Mouse (Mus musculus) forebrain, embryonic 15.5 days (tissue): ENCODE results near the gene Vat1l. TPM values are rescaled to one million over a fixed set of nuclear protein-coding genes. Genes with fewer than 3 reads are reported as not detected.

ENCODE experiments used
- ATAC-seq: fragments of 200-750 bp; cut with Nextera tagmentation; replicated peaks from 2 replicates; pipeline ENCODE4 v1.8.0; 2017; ENCODE audit warnings: mild to moderate bottlenecking, moderate TSS enrichment, moderate library complexity
- H3K27ac ChIP-seq: fragments of 300-500 bp; sonication (generic); replicated peaks from 2 replicates; pipeline ENCODE4 v1.5.1; 2015; ENCODE audit warnings: mild to moderate bottlenecking, inconsistent platforms
- H3K27me3 ChIP-seq: fragments of 300-500 bp; sonication (generic); 2 replicates; pipeline ENCODE4 v1.6.1; 2015; ENCODE audit warnings: inconsistent platforms
- H3K36me3 ChIP-seq: fragments of 300-500 bp; sonication (generic); 2 replicates; pipeline ENCODE4 v1.6.1; 2015; ENCODE audit warnings: mild to moderate bottlenecking, inconsistent platforms
- H3K4me1 ChIP-seq: fragments of 300-500 bp; sonication (generic); 2 replicates; pipeline ENCODE4 v1.6.1; 2015; ENCODE audit warnings: inconsistent platforms
- H3K4me2 ChIP-seq: fragments of 300-500 bp; sonication (generic); replicated peaks from 2 replicates; pipeline ENCODE4 v1.6.1; 2015; ENCODE audit warnings: mild to moderate bottlenecking, inconsistent platforms
- H3K4me3 ChIP-seq: fragments of 300-500 bp; sonication (generic); 2 replicates; pipeline ENCODE4 v1.5.1; 2015; ENCODE audit warnings: mild to moderate bottlenecking, inconsistent platforms
- H3K9ac ChIP-seq: fragments of 300-500 bp; sonication (generic); replicated peaks from 2 replicates; pipeline ENCODE4 v1.6.1; 2015; ENCODE audit warnings: mild to moderate bottlenecking, inconsistent platforms
- H3K9me3 ChIP-seq: fragments of 300-500 bp; sonication (generic); 2 replicates; pipeline ENCODE4 v1.6.1; 2016; ENCODE audit warnings: inconsistent platforms
- WGBS: fragments of 180-500 bp; shearing (Covaris S2); methylation state at CpG from one replicate; pipeline ENCODE4 v1.1.7; 2015; ENCODE audit warnings: mixed read lengths; 5-methylcytosine and 5-hydroxymethylcytosine counted together
- polyA plus RNA-seq: library from polyadenylated mRNA; unstranded; fragments of >200 nt; fragmentation: Nextera tagmentation; extraction: Ambion mirVana; gene quantifications from 2 replicates; pipeline ENCODE4 v1.2.1, GENCODE M21; 2015

Gene Vat1l
- polyA plus RNA-seq, 1 experiment from 2014 or later: 33.6 TPM

DNA sequence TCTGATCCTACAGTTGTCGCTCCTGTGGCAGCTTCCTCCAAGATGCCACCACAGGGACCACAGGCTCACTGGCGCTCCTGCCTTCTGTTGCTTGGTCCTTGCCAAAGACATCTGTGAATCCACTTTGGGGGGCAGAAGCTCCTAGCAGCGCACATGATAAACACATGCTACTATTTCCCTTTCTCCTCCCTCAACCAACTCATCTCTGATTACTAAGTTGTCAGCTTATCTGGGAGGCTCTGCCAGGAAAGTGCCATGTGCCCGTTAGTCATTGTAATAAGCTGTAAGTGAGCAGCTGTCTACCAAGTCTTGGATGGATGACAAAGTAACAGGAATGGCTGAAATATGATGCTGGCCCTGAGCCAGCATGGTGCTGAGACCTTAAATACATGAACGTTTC, 100.9 kb downstream of the Vat1l start:
- no peak overlapping the region for H3K4me2 ChIP-seq
- H3K36me3 ChIP-seq: no peaks in the 10 kb centered on the region
- H3K27me3 ChIP-seq: no peaks in the 10 kb centered on the region
- no peaks in the 10 kb centered on the region for H3K9me3 ChIP-seq
- H3K4me3 ChIP-seq: no peak overlapping the region
- ATAC-seq: peak; percentile 80
- H3K4me1 ChIP-seq: peaks cover 8% of the 10 kb centered on the region
- H3K27ac ChIP-seq: peak overlapping the region; percentile 46; the same call in 1 of the 2 replicates
- 45% methylated on average over 5 of the region's 5 CpGs for WGBS
- H3K9ac ChIP-seq: no peak overlapping the region

DNA sequence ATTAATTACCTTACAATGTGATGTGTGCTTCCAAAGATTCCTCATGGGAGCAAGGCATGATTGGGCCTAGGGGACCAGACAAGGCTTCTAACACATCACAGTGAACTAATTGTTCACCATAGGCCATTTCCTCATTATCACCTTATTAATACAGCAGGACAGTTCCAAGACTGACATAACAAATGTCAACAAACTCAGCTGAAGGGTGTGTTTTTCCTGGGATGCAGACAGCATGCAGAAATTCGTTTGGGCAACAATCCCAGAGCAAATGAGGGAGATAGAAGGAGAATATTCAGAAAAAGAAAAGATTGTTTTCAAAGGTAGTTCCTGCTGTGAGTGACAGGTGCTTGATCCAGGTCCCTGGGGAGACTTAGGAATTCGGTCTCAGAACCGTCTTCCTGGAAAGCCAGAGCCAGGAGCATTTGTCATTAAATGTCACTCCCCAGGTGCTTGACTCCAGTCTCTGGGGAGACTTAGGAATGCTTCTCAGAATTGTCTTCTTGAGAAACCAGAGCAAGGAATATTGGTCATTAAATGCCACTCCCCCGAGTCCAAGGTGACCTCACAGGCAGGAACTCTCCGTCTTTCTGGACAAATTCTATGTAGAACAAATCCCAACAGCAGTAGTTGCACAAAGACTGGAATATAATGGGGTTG, 109.4 kb downstream of the Vat1l start:
- Histone ChIP-seq H3K4me3 (no peak overlapping the region), H3K4me1 (peaks cover 13% of the 10 kb centered on the region), H3K9me3 (no peaks in the 10 kb centered on the region), H3K4me2 (no peak overlapping the region), H3K27me3 (no peaks in the 10 kb centered on the region), H3K9ac (no peak overlapping the region), H3K36me3 (no peaks in the 10 kb centered on the region), H3K27ac (0 out of 2 replicates have a peak overlapping the region, but pooled peaks have one; percentile 19)
- 37% methylated on average over 5 of the region's 5 CpGs for WGBS
- ATAC-seq: no peak

DNA sequence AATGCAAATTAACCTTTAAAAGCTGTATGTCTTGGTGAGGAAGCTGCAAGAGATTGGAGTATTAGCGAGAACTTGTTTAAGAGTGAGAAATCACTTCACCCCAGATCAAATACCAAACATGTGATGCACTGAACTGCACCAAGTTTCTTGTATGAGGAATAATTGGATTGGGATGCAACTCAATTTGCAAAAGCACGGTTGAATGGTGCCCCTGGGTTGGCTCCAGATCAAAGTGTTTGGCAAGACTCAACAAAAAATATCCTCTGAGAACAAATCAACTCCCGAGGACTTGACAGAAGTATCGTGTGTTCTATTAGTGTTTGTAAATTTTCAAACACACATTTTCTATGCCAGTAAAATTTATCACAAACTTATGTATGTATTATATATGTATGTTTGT, 112.7 kb downstream of the Vat1l start:
- H3K4me3 ChIP-seq: no peak overlapping the region
- no peak for ATAC-seq
- H3K27me3 ChIP-seq: no peaks in the 10 kb centered on the region
- H3K4me2 ChIP-seq: no peak overlapping the region
- H3K27ac ChIP-seq: no peak overlapping the region
- no peaks in the 10 kb centered on the region for H3K36me3 ChIP-seq
- WGBS: 47% methylated on average over 4 of the region's 4 CpGs
- H3K9me3 ChIP-seq: no peaks in the 10 kb centered on the region
- H3K9ac ChIP-seq: no peak overlapping the region
- H3K4me1 ChIP-seq: peaks cover 13% of the 10 kb centered on the region

DNA sequence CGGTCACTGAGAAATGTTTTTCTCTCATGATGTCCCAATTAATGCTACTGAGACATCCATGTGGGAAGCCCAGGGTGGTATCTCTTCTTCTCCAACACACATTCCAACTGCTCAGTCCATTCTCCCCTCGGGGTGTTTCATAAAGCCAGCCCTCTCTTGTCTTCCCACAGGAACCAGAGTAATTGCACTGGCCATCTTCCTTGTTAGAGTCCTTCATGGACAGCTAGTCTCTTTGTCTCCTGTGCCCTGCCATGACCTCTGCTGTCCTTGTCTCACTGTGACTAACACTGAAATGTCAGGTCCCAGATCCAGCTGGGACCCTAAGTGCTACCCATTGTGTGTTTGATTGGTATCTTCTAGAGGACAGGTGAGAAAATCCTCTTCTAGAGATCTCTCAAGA, 116.7 kb downstream of the Vat1l start:
- no peaks in the 10 kb centered on the region for H3K27me3 ChIP-seq
- no peaks in the 10 kb centered on the region for H3K36me3 ChIP-seq
- no peak overlapping the region for H3K4me2 ChIP-seq
- no peaks in the 10 kb centered on the region for H3K9me3 ChIP-seq
- 80% methylated on average over 2 of the region's 2 CpGs for WGBS
- H3K4me3 ChIP-seq: no peak overlapping the region
- peaks cover 4% of the 10 kb centered on the region; the same call in 1 of the 2 replicates for H3K4me1 ChIP-seq
- no peak overlapping the region for H3K27ac ChIP-seq
- no peak for ATAC-seq
- H3K9ac ChIP-seq: no peak overlapping the region

DNA sequence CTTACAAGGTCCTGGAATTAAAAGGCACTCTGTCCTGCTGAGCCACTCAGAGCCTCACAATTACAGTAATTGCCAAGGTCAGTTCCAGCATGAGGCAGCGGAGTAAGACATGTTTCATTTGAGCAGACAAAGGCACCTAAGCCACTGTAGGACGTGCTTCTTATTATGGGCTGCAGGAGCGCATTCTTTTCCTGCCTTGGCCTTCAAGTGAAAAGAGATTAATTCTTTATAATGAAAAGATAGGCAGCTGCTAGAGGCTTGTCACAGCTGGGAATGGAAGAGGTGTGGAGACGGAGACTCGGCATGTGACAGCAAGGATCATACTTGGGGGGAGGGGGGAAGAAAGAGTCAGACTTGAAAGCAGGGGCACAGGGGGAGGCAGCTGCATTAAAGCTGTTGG, 126.5 kb downstream of the Vat1l start:
- Histone ChIP-seq H3K4me3 (no peak overlapping the region), H3K27me3 (no peaks in the 10 kb centered on the region)
- 10% methylated on average over 5 of the region's 5 CpGs for WGBS

DNA sequence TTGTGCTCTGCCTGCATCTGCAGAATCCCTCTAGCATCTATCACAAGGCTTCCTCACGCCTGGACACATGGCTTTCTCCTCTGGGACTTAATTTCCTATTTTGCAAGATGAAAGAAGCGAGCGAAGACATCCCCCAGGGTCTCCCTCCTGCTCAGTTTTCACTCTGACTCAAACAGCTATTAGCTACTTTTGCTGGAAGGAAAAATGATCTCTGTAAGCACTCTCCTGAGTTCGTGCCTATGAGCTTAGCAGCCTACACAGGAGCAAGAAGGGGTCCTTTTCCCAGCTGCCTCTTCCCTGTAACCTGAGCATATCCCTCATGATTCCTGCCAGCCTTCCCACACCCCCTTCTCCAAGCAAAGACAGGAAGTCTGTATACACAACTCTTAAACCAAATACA, 127.5 kb downstream of the Vat1l start:
- WGBS: 71% methylated on average over 4 of the region's 4 CpGs
- ATAC-seq: no peak
- Histone ChIP-seq H3K27ac (peak overlapping the region; percentile 40; the same call in 1 of the 2 replicates), H3K4me2 (no peak overlapping the region), H3K9ac (no peak overlapping the region), H3K4me3 (no peak overlapping the region), H3K4me1 (peaks cover 9% of the 10 kb centered on the region), H3K27me3 (no peaks in the 10 kb centered on the region), H3K36me3 (no peaks in the 10 kb centered on the region), H3K9me3 (no peaks in the 10 kb centered on the region)

More for the DNA sequence above, 126.5 kb downstream of the Vat1l start:
- Histone ChIP-seq H3K9me3 (no peaks in the 10 kb centered on the region), H3K36me3 (no peaks in the 10 kb centered on the region), H3K27ac (peak overlapping the region; percentile 19; the same call in 1 of the 2 replicates), H3K4me2 (no peak overlapping the region), H3K4me1 (peaks cover 9% of the 10 kb centered on the region), H3K9ac (no peak overlapping the region)
- no peak for ATAC-seq

DNA sequence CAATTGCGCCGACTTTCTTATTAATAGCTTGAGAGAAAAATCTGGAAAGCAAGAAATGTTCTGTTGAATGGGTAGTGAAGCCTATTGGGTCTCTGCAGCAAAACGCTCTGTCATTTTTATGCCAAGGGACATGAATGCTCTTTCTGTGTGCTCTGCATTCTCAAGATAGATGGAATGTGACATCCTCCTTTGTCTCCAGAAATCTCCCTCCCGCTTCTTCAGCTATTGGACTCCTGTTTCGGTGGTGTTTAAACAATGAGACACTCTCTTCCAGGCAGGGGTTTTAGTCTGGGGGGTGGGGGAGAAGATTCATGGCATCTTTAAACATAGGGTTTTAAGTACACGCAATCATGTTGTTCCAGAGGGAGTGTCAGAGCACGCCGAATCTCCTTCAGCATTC, 130.3 kb downstream of the Vat1l start:
- H3K27ac ChIP-seq: no peak overlapping the region; the same call in 1 of the 2 replicates
- ATAC-seq: no peak
- no peak overlapping the region for H3K9ac ChIP-seq
- no peaks in the 10 kb centered on the region for H3K36me3 ChIP-seq
- H3K4me2 ChIP-seq: no peak overlapping the region
- H3K9me3 ChIP-seq: no peaks in the 10 kb centered on the region
- WGBS: 66% methylated on average over 8 of the region's 8 CpGs
- H3K4me3 ChIP-seq: no peak overlapping the region
- H3K27me3 ChIP-seq: no peaks in the 10 kb centered on the region
- H3K4me1 ChIP-seq: peaks cover 9% of the 10 kb centered on the region

DNA sequence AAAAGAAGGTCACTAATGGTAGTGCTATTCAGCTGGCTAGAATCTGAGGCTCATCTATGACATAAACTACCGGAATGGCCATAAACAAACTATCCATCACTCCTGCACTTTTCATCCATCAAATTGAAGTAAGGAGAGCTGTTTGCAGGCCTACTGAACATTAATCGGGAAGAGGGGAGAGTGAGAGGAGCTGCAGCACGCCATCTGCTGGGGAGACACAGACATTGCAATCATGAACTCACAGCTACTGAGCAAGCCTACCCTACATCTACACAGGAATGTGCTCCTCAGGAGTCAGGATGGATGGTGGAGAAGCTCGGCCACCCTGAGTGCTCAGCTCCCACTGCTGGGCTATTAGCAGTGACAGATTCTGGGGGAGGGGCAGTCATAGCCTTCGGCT, 136.9 kb downstream of the Vat1l start:
- H3K9ac ChIP-seq: no peak overlapping the region
- 0 out of 2 replicates have a peak, but pooled peaks cover 7% of the 10 kb centered on the region for H3K4me1 ChIP-seq
- WGBS: 72% methylated on average over 5 of the region's 5 CpGs
- ATAC-seq: no peak
- no peak overlapping the region for H3K4me2 ChIP-seq
- no peak overlapping the region for H3K4me3 ChIP-seq
- no peaks in the 10 kb centered on the region for H3K27me3 ChIP-seq
- no peak overlapping the region for H3K27ac ChIP-seq
- H3K36me3 ChIP-seq: no peaks in the 10 kb centered on the region
- H3K9me3 ChIP-seq: no peaks in the 10 kb centered on the region

DNA sequence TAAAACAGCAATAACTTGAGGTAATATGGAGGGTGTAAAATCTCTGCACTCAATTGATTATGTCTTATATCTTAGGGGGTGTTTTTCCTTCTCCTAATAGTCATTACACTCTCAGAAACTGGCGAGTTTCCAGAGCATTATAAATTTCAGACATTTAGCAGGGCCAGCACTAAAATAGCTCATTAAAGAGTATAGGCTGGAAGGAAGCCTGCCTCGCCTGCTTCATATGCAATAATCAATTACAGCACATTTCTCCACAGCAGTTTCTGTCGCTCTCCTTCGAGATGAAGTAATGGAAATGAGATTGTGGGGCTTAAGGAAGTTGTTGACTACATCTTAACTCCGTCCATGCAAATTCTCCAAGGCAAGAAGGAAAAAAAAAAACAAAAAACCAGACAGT, 139.4 kb downstream of the Vat1l start:
- WGBS: 58% methylated on average over 5 of the region's 5 CpGs
- ATAC-seq: no peak
- Histone ChIP-seq H3K4me2 (no peak overlapping the region), H3K9ac (no peak overlapping the region), H3K4me3 (no peak overlapping the region), H3K9me3 (no peaks in the 10 kb centered on the region), H3K27me3 (no peaks in the 10 kb centered on the region), H3K36me3 (no peaks in the 10 kb centered on the region), H3K27ac (0 out of 2 replicates have a peak overlapping the region, but pooled peaks have one; percentile 27), H3K4me1 (0 out of 2 replicates have a peak, but pooled peaks cover 7% of the 10 kb centered on the region)

DNA sequence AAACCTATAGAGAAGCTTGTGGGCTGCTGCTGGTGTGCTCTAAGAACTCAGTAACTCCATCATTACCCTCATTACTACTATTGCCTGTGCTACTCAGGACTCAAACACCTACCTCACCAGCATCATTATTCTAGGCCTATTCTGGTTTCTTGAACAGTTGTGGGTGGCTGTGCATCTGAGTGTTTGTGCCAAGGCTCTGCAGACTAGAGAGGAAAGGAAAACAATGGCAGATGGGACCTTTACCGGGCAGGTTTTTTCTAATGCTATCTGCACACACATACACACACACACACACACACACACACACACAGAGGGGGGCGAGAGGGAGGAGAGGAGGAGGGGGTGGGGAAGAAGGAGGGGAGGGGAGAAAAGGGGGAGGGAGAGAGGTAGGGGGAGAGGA, 140.6 kb downstream of the Vat1l start:
- Histone ChIP-seq H3K27me3 (no peaks in the 10 kb centered on the region), H3K9ac (no peak overlapping the region), H3K27ac (no peak overlapping the region), H3K4me1 (0 out of 2 replicates have a peak, but pooled peaks cover 7% of the 10 kb centered on the region), H3K4me2 (no peak overlapping the region), H3K4me3 (no peak overlapping the region), H3K9me3 (no peaks in the 10 kb centered on the region), H3K36me3 (no peaks in the 10 kb centered on the region)
- no peak for ATAC-seq
- 44% methylated on average over 2 of the region's 2 CpGs for WGBS

DNA sequence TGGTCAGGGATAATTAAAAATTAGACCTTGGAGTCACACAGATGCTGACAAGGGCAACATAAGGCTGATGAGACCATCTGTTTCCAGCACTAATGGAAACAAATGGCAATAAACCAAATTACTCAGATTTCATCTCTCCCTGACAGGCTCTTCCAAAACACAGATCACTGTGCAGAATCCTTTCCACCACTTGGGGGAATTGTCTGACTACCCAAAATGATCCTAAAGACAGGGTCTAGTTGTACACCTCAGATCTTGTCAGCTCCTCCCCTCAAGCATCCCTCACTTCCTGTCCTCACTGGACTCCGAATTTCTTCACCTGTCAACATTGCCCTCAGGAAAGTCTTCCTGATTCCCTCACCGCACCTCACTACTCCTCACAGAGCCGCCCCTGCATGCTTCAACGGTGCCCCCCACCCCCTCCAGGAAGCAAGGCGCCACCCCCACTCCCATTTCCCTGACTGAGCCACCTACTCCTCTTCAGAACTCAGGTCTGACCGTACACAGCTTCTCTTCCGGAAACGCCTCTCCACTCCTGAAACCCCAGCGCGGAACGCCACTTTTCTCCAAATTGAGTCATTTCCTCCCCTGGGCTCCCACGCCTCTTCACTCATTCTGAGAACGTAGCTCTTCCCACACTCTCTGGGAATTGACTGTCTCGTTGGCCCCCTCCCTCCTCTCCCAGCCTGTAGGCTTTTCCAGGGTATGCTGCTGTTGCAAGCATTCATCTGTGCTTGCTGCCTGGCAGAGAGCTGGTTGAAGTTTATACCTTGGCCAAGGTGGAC, 146.4 kb downstream of the Vat1l start:
- H3K4me2 ChIP-seq: no peak overlapping the region
- H3K4me1 ChIP-seq: no peaks in the 10 kb centered on the region
- H3K4me3 ChIP-seq: no peak overlapping the region
- 0 out of 2 replicates have a peak overlapping the region, but pooled peaks have one; percentile 14 for H3K27ac ChIP-seq
- no peaks in the 10 kb centered on the region for H3K36me3 ChIP-seq
- H3K9ac ChIP-seq: no peak overlapping the region
- 75% methylated on average over 14 of the region's 14 CpGs for WGBS
- no peaks in the 10 kb centered on the region for H3K9me3 ChIP-seq
- ATAC-seq: no peak
- H3K27me3 ChIP-seq: no peaks in the 10 kb centered on the region

DNA sequence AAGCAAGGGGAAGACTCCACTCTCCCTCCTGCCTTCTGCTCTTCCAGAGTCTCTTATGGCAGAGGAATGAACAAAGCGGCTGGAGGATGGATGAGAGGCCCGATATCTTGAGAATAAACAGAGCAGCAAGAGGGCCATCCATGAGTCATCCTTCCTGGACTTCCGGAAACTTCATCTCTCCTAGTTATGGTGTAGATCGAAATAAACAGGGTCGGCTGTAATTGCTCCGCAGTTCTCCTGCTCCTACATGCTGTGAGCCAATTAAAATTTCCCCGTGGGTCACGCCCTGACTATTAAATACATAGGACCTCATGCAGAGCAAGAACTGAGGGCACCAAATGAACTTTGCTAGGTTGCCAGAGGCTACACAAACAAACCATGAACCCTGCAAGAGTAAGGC, 155.1 kb downstream of the Vat1l start:
- H3K4me2 ChIP-seq: no peak overlapping the region
- H3K27me3 ChIP-seq: no peaks in the 10 kb centered on the region
- no peak overlapping the region for H3K9ac ChIP-seq
- no peaks in the 10 kb centered on the region for H3K4me1 ChIP-seq
- H3K4me3 ChIP-seq: no peak overlapping the region
- WGBS: 26% methylated on average over 8 of the region's 8 CpGs
- H3K9me3 ChIP-seq: no peaks in the 10 kb centered on the region
- no peak overlapping the region for H3K27ac ChIP-seq
- ATAC-seq: no peak
- H3K36me3 ChIP-seq: no peaks in the 10 kb centered on the region
